Mouse (Mus musculus): ENCODE measurements around the gene Tbx10.
"Not testable (repeated sequence)": the region's sequence is repeated elsewhere in the genome, so short reads cannot be mapped to it uniquely, and the experiment has no call there.

The Tbx10 gene

GRCm38 (mm10) chr19:4033298-4033697 is 40.7 kb downstream of the Tbx10 start:
- TF ChIP-seq NANOG (IDR thresholded peaks at IDR 0.05; ENCODE audit: borderline replicate concordance, low read length), result no peak
- no peak for TF ChIP-seq CTCF (conservative IDR thresholded peaks at IDR 0.05; ENCODE audit: low read length)
- no peak for TF ChIP-seq POU5F1 (IDR thresholded peaks at IDR 0.05; ENCODE audit: borderline replicate concordance, low read length)
- Histone ChIP-seq H3K4me3 (replicated peaks; ENCODE audit: low read length) (no peak overlapping the region), H3K4me1 (replicated peaks; ENCODE audit: low read depth, low read length) (peaks cover 29% of the 10 kb centered on the region), H3K9me3 (ENCODE audit: low read length) (peaks cover 27% of the 10 kb centered on the region), H3K36me3 (ENCODE audit: insufficient read depth, low read length) (peaks cover 14% of the 10 kb centered on the region), H3K27me3 (ENCODE audit: insufficient read depth, low read length) (no peaks in the 10 kb centered on the region)

- Histone ChIP-seq H3K36me3 (ENCODE audit: insufficient read depth, low read length) (peaks cover 14% of the 10 kb centered on the region), H3K27me3 (ENCODE audit: insufficient read depth, low read length) (no peaks in the 10 kb centered on the region), H3K9me3 (ENCODE audit: low read length) (peaks cover 24% of the 10 kb centered on the region), H3K4me1 (replicated peaks; ENCODE audit: low read depth, low read length) (peaks cover 33% of the 10 kb centered on the region), H3K4me3 (replicated peaks; ENCODE audit: low read length) (no peak overlapping the region)
- TF ChIP-seq NANOG (IDR thresholded peaks at IDR 0.05; ENCODE audit: borderline replicate concordance, low read length) (no peak), POU5F1 (IDR thresholded peaks at IDR 0.05; ENCODE audit: borderline replicate concordance, low read length) (no peak), CTCF (conservative IDR thresholded peaks at IDR 0.05; ENCODE audit: low read length) (no peak)
Measured at GRCm38 (mm10) chr19:4033742-4034141, 41.2 kb downstream of the Tbx10 start.

GRCm38 (mm10) chr19:4036327-4037045 is 43.9 kb downstream of the Tbx10 start:
- Histone ChIP-seq H3K4me1 (replicated peaks; ENCODE audit: low read depth, low read length) (peaks cover 40% of the 10 kb centered on the region), H3K27me3 (ENCODE audit: insufficient read depth, low read length) (no peaks in the 10 kb centered on the region), H3K9me3 (ENCODE audit: low read length) (no peaks in the 10 kb centered on the region), H3K4me3 (replicated peaks; ENCODE audit: low read length) (peak overlapping the region; percentile 55; the same call in 1 of the 2 replicates), H3K36me3 (ENCODE audit: insufficient read depth, low read length) (peaks cover 26% of the 10 kb centered on the region)
- TF ChIP-seq POU5F1 (IDR thresholded peaks at IDR 0.05; ENCODE audit: borderline replicate concordance, low read length), result no peak
- TF ChIP-seq NANOG (IDR thresholded peaks at IDR 0.05; ENCODE audit: borderline replicate concordance, low read length), result no peak
- TF ChIP-seq CTCF (conservative IDR thresholded peaks at IDR 0.05; ENCODE audit: low read length), result no peak

GRCm38 (mm10) chr19:4037154-4037787 is 44.7 kb downstream of the Tbx10 start:
- Histone ChIP-seq H3K4me3 (replicated peaks; ENCODE audit: low read length) (peak overlapping the region; percentile 79), H3K4me1 (replicated peaks; ENCODE audit: low read depth, low read length) (peaks cover 47% of the 10 kb centered on the region), H3K36me3 (ENCODE audit: insufficient read depth, low read length) (peaks cover 26% of the 10 kb centered on the region)
- not testable (repeated sequence) for H3K9me3 ChIP-seq (ENCODE audit: low read length); H3K27me3 ChIP-seq (ENCODE audit: insufficient read depth, low read length)

GRCm38 (mm10) chr19:4037788-4038232 is 45.3 kb downstream of the Tbx10 start, which contains the start of gene Gstp1:
TSS of gene Gstp1 (minus strand) at chr19:4037985.
- Histone ChIP-seq H3K9me3 (ENCODE audit: low read length) (no peaks in the 10 kb centered on the region), H3K4me3 (replicated peaks; ENCODE audit: low read length) (peak within 1 kb of the TSS; percentile 79), H3K27me3 (ENCODE audit: insufficient read depth, low read length) (no peaks in the 10 kb centered on the region), H3K4me1 (replicated peaks; ENCODE audit: low read depth, low read length) (peaks cover 49% of the 10 kb centered on the region), H3K36me3 (ENCODE audit: insufficient read depth, low read length) (peaks cover 26% of the 10 kb centered on the region)
- TF ChIP-seq CTCF (conservative IDR thresholded peaks at IDR 0.05; ENCODE audit: low read length) (no peak), NANOG (IDR thresholded peaks at IDR 0.05; ENCODE audit: borderline replicate concordance, low read length) (no peak), POU5F1 (IDR thresholded peaks at IDR 0.05; ENCODE audit: borderline replicate concordance, low read length) (no peak)

GRCm38 (mm10) chr19:4040941-4041340 is 48.4 kb downstream of the Tbx10 start:
- peaks cover 61% of the 10 kb centered on the region for H3K4me1 ChIP-seq (replicated peaks; ENCODE audit: low read depth, low read length)
- H3K27me3 ChIP-seq (ENCODE audit: insufficient read depth, low read length), result not testable (repeated sequence)
- peaks cover 12% of the 10 kb centered on the region for H3K9me3 ChIP-seq (ENCODE audit: low read length)
- H3K4me3 ChIP-seq (replicated peaks; ENCODE audit: low read length), result peak overlapping the region; percentile 39; the same call in 1 of the 2 replicates
- peaks cover 19% of the 10 kb centered on the region for H3K36me3 ChIP-seq (ENCODE audit: insufficient read depth, low read length)

- Histone ChIP-seq H3K4me1 (replicated peaks; ENCODE audit: low read depth, low read length) (peaks cover 61% of the 10 kb centered on the region), H3K9me3 (ENCODE audit: low read length) (peaks cover 12% of the 10 kb centered on the region), H3K4me3 (replicated peaks; ENCODE audit: low read length) (peak overlapping the region; percentile 82), H3K36me3 (ENCODE audit: insufficient read depth, low read length) (peaks cover 14% of the 10 kb centered on the region)
- H3K27me3 ChIP-seq (ENCODE audit: insufficient read depth, low read length), result not testable (repeated sequence)
Measured at GRCm38 (mm10) chr19:4041500-4041899, 48.9 kb downstream of the Tbx10 start.

GRCm38 (mm10) chr19:4042124-4042523 is 49.6 kb downstream of the Tbx10 start:
- H3K36me3 ChIP-seq (ENCODE audit: insufficient read depth, low read length), result peaks cover 12% of the 10 kb centered on the region
- no peak for TF ChIP-seq CTCF (conservative IDR thresholded peaks at IDR 0.05; ENCODE audit: low read length)
- no peak for TF ChIP-seq POU5F1 (IDR thresholded peaks at IDR 0.05; ENCODE audit: borderline replicate concordance, low read length)
- no peak for TF ChIP-seq NANOG (IDR thresholded peaks at IDR 0.05; ENCODE audit: borderline replicate concordance, low read length)
- peaks cover 12% of the 10 kb centered on the region for H3K9me3 ChIP-seq (ENCODE audit: low read length)
- H3K4me1 ChIP-seq (replicated peaks; ENCODE audit: low read depth, low read length), result peaks cover 63% of the 10 kb centered on the region
- no peaks in the 10 kb centered on the region for H3K27me3 ChIP-seq (ENCODE audit: insufficient read depth, low read length)
- peak overlapping the region; percentile 82 for H3K4me3 ChIP-seq (replicated peaks; ENCODE audit: low read length)

- Histone ChIP-seq H3K4me1 (replicated peaks; ENCODE audit: low read depth, low read length) (peaks cover 64% of the 10 kb centered on the region), H3K9me3 (ENCODE audit: low read length) (peaks cover 12% of the 10 kb centered on the region), H3K4me3 (replicated peaks; ENCODE audit: low read length) (0 out of 2 replicates have a peak overlapping the region, but pooled peaks have one; percentile 3), H3K36me3 (ENCODE audit: insufficient read depth, low read length) (peaks cover 12% of the 10 kb centered on the region)
- not testable (repeated sequence) for H3K27me3 ChIP-seq (ENCODE audit: insufficient read depth, low read length)
Measured at GRCm38 (mm10) chr19:4044109-4044508, 51.6 kb downstream of the Tbx10 start.

Data from E14TG2a.4 (cell line).